Mouse (Mus musculus) kidney, postnatal 25 days (tissue): ENCODE results near the gene Hmga1.

Source experiments
- DNase-seq, 2 experiments: peaks; one replicate each; pipeline ENCODE4 v3.0.0; 2021; ENCODE audit warnings: mixed read lengths in 2 of 2

Gene Hmga1

DNA sequence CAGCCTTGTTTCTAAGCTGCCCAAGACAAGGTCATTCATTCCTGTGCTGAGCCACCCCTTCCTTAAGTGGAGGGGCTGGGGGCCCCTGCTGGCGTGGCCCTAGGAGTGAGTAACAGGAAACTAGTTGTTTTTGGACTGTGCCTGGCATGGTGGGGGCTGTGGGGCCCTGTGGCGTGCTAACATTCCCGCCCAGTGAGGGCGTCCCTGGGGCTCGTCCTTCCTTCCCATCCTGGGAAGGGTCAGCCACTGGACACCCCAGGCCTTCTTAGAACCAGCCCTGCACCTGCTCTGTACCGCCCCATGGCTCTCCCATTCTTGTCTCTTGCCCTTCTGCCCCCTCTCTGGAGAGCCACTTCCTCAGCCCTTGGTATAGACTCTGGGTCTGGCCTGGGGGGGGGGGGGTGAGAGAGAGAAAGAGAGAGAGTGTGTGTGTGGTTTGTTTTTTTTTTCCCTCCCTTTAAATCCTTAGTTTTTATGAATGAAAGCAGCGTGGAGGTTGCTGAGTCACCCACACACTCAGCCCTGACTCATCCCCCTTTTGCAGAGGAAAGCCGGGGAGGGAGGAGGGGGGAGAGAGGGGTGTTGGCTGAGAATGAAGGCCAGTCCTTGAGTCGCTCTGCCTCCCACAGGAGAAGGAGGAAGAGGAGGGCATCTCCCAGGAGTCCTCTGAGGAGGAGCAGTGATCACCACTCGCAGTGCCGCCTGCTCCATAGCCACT lies 5.7 kb downstream of the Hmga1 start:
- no peak for DNase-seq

DNA sequence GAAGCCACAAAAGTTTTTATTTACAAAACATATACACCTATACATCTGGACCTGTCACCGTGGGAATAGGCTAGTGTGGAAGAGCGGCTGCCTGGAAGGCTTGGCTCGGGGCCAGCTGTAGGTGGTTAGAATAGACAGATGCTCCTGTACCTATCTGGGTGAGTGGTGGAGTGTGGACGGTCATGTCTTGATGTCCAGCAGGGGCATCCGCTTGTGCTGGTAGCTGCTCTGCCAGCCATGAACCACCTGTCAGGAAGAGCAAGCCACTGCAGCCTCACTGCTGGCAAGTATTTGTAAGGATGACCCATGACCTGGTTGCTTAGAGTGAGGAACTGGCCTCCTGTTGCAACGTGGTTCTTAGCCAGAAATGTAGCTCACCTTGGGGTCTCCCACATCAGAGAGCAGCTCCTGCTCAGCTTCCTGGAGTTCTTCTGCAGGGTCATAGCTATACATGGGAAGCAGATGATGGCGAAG lies 7.5 kb downstream of the Hmga1 start:
- DNase-seq: no peak

DNA sequence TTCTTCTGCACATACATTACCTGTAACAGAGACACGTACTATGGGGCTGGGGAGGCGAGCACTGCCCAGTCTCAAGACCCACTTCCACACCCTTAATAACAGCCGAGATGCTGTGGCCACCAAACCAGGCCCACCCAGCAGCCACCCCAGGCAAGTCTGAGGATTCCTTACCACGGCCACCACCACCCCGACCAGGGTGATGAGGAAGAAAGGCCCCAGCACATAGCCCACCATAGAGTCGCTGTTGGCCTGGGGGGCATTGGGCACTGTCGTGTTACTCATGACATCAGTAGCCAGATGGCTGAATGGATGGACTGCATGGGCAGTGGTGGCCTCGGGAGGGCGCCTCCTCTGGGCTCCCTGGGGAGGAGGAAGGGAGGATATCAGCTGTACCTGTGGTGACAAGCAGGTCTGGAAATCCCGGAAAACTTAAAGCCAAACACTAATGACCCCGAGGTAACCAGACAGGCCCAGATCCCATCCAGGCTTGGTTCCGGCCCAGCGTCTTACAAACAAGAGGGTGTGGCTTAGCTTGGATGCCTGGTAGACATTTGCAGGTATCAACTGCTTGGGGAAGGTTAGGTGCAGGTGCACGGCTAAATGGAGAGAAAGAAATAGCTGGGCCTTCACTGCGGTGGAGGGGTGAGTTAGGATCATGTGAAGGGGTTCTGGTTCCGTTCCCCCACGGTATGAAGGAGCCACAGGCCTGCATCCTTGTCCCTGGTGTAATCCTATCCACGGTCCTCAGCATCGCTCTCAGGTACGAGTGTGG lies 8.3 kb downstream of the Hmga1 start:
- no peak for DNase-seq

DNA sequence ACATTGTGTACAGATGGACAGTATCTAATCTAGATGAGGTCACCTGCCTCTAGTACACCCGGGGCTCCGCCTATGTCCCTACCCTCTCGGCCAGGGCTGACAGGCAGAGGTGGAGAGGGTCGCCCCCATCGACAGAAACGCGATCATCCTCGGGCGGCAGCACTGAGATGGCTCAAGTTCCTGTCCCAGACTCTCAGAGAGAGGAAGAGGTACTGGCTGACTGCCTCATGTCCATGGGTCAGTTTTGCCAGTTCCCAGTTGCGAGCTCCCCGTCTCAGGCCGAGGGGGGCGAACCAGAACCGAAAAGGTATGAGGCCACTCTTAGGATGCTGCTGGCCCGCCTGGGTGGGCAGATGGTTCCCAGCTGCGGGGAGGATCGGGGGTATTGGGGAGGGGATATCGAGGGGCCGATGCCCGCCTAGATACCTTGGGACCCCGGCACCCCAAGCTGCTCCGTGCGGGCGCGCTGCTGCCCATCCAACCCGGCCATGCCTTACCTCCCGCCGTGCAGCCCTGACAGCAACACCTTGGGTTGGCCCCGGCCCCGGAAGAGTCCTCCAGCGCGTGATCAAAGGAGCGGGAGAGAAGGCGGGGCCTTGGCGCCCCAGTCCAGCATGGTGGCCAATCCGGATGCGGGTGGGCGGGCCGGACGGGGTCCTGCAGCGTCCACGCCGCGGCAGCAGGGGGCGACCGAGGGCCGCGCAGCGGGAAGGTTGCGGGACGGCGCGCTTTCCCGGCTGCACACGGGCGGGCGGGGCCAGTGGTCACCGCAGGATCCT lies 9.1 kb downstream of the Hmga1 start, which contains the start of gene AI413582:
AI413582 (minus strand) TSS at position 594 of the 779 bp plus-strand sequence.
- DNase-seq: peak; percentile 94 to 97

DNA sequence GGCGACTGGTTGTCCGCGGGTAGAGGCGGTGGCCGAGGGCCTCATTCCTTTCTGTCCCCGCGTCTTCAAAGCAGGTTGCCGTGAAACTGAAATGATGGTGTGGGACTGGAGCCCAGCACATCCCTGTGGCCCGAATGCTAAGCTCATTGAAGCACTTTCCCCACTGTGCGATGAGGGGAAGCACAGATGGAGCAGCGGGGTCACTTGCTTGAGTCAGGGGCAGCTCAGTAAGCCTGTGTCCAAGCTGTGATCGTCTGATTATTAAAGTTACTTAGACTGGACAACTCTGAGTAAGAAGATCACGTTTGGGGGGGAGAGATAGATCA lies 9.6 kb downstream of the Hmga1 start:
- no peak for DNase-seq

DNA sequence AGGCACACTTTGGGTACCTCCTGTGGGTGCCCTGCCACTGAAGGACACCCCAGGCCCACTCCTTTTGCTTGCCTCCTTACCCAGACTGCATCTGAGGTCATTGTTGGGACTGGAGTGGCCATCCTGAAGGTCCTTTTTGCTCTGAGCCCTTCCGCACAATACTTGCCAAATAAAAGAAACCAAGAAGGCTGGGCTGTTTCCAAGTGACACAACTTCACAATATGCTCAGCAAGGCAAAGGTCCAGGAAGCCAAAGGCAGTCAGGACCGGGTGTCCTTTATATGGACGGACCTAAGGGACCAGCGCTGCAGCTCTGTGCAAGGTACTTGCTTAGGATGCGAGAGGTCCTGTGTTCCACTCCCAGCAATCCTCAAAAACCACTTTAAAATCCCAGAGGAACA lies 11.9 kb downstream of the Hmga1 start:
- no peak for DNase-seq

DNA sequence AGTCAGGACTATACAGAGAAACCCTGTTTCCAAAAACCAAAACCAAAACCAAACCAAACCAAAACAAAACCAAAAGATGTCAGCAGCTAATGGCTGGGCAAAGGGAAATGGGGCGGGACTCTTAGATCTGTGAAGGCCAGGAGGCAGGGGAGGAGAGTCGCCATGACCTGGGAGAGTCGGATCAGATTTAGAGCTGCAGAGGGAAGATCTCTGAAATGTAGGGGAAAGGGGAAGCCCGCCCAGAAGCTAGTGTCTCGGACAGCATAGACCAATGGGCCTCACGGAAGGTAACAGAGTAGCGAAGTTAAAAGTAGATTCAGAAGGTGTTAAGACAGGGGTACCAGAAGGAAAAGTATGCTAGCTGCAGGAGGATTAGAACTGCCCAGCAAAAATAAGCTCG lies 15.0 kb downstream of the Hmga1 start:
- DNase-seq: no peak

DNA sequence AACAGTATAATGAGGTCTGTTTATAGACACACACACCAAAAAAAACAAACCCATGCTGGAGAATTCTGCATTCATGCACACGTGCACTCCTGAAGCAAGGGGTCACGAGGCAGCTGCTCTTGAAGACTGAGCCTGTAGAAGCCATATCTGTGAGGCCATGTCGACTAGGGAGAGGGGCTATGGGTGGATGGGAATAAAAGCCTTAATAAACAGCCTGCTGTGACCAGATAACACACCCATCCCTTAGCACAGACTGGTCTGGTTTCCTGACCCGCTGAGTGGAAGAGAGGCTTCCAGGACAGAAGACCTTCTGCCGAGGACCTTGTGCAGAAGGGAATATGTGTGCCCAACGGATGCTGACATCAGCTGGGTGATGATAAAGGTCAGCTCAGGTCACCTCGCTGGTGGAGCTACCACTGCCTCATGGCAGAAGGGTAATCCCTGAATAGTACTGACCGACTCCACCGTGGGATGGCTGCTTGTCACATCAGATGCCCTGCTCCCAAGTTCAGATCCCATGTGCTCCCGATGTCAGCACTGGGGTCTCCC lies 17.5 kb downstream of the Hmga1 start:
- no peak for DNase-seq

DNA sequence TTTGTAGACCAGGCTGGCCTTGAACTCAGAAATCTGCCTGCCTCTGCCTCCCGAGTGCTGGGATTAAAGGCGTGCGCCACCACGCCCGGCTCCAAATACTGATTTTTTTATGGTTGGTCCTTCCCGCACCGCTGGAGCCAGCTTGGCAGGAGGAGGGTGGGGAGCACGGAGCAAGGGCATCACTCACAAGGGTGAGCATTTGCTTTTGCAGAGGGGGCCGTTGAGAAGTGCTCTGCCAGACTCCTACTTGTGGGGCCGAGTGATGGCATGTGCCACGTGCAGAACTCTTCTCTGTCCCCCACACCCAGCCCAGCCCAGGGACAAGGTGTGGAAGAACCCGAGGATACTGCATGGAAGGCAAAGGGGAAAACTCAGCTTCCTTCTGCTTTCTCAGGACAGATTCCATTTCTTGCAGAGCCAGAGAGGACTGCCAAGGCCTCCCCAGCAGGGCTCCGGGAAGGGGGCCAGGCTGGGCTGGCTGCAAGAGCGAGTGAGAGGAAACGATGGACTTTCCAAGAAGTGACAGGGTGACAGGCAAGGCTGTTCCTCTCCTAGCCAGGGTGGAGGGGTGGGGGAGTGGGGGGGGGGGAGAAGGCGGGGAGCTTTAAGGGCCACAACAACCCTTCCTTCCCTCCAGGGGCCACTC lies 18.3 kb downstream of the Hmga1 start:
- peak; percentile 49 to 76 for DNase-seq

DNA sequence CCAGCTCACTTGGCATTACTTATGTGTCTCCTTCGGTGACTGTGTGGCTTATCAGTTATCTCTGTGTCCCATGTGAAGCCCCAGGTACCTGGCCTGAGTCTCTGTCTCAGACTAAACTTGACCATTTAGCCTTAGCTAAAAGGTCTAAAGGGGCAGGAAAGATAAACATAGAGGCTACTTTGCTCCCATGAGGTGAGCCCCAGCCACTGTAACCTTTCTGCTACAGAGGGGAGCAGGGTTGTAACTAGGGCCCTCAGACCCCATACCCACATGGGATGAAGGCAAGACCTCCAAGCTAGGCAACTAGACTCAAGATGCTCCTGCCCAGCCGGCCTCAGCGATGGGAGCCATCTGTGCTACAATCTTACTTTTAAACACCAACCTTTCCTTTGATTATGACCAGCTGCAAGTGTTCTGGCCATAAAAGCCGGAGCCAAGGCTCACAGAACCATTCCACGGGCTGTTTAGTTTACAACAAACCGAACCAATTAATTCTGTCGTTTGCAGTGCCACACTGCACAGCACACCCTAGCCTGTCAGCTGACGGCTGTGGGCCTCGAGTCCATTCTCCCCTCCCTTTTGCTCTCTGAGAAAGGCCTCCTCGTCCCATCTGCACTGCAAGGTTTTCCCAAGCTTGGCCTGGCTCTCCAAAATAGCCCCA lies 18.9 kb downstream of the Hmga1 start:
- DNase-seq: no peak

DNA sequence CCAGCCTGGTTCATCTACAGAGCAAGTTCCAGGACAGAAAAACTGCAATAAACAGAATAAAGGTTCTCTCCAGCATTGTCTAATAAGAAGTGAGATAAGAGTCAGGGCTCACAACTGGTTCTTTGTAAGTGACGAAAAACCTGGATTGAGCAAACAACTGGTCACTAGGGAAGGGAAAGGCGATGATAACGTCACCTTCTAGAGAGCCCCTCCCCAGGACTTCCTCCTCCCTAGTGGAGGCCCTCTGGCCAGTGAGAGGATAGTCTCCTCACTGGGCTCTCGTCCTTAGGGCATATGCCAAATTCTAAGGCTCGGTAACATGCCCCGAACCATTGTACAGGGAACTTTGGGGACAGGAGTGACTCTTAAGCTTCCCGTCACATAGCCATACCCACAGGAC lies 19.8 kb downstream of the Hmga1 start:
- no peak for DNase-seq

DNA sequence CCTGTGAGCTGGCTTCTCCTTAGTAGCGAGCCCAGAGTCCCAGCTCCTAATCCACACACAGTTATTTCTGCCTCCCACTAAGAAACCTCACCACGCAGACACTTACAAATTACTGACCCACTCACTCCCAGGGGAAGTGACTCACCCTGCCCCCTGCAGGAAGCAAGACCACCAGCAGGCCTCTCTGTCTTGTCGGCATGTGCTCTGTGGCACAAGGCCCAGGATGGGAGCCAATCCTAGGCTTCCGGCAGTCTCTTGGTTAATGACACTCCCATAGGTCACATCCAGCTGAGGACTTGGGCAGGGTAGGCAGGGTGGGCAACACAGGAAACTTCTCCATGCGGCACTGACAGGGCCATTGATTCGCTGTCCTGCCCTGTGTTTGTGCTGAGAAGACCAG lies 21.2 kb downstream of the Hmga1 start:
- DNase-seq: peak in 1 of 2 experiments; percentile 49

DNA sequence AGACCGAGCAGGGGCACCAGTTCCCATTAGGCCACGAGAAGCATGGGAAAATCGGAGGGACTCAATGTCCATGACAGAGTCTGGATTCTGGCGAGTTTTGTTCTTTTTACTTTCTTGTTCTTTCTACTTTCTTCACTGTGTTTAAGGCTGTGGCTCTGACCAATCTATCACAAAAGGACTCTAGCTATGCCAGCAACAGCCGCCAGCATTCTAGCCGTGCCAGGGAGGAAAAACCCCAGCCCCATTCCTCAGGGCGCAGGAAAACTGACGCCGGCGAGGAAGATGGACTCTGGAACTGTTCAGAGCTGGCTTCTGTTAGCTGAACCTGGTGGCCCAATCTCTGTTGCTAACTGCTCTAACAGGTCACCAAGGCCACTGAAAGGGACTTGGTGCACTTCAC lies 22.2 kb downstream of the Hmga1 start:
- DNase-seq: no peak

DNA sequence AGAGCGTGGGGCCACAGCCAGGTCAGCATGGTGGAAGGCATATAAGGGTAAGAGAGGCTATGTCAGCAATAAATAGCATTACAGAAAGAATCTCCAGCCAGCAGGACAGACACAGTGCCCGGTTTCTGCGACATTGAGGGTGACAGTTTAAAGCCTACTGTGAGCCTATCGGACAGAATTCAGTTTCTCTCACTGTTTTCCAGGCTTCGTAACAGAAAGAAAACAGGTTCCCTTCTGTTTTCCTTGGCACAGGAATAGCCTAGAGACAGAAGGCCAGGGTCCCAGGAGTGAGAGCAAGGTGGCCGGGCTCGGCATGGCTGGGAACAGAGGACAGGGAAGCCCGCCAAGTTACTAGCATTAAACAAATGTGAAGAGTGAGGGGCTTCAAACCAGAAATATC lies 23.5 kb downstream of the Hmga1 start:
- DNase-seq: no peak

DNA sequence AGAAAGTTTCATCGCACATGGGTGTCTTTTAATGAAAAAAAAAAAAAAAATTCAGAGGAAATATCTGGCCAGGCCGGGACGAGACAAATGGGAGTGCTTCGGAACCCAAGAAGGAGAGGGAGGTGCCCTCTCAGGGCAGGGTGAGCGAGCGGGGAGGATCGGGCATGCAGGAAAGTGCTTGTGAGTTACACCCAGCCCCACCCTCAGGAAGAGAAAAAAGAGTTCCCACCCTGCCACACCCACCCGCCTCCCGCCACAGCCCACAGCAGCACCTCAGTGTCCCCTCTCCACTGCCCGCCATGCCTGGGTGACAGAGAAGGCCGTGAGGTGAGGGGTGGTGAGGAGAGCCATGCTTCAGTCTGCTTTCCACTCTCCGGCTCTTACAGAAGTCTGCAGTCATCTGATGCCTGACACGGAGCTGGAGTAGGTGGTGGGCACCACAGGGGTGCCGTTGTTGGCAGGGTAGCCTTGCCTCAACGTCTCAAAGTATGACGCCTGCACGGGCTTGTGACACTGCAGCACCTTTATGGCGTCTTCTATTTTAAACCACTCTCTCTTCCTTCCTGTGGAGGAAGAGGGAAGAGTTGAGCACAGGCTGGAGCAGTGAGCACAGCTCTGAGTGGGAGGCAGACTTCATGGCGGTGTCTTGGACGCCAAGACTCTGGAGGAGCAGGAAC lies 24.2 kb downstream of the Hmga1 start:
- no peak for DNase-seq

DNA sequence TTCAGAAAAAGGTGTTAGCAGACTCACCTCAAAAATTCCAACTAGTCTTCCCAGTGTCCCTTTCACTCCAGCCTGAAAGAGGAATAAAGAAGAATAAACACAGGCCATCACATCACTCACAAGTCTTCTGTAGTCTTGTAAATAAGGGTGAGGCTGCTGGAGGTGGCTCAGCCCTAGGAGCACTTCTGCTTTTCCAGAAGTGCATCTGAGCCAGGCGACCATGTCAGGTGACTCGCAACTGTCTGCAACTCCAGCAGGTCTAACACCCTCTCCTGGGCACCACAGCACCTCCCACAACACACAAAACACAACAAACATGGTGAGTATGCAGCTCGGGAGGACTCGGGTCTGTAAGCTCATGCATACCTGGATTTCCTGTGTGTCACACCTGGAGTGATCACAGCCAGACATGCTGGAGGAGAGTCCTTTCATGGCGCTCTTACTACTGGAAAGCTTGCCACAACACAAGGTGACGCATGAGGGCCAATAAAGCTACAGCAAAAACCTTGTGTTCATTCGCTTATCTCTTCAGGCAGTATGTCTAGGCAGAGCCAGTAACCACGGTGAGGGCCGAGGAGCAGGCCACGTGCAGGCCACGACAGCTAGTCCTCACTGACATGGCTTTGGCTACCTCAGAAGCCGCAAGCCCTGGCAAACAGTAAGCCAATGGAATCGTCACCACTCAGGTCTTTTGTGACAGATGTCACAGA lies 27.0 kb downstream of the Hmga1 start:
- DNase-seq: no peak

DNA sequence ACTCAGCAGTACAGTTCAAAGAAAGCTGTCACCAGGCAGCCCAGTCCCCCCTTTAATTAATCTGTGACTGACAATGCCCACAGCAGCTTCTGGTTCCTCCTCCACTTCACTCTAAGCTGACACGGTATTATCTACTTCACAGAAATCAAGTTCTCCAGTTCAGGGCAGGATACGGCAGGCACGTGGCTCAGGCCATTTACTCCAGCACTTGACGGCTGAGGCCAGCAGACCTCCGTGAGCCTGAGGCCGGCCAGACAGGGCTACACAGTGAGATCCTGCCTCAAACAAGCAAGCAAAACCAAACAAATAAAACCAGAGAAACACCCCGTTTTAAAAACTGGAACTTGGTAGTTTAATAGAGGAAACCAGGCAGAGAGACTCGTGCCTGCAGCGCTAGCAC lies 30.4 kb downstream of the Hmga1 start:
- no peak for DNase-seq

DNA sequence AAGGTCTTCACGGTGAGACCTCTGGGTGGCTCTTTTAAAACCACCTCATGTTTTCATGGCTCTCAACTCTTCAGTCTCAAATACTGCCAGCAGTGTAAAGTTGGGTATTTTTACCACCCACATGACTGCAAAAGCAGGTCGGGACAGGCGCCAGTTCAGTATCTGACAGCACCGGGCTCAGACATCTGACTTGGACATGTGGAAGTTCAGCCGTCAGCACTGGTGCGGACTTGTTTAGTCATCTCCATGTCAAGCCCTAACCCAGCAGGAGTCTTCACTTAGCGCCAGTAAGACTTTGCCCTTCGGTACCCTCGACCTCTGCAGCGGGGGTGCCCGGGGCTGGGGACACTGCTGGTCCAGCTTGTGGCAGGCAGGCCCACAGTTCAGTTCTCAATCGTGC lies 31.0 kb downstream of the Hmga1 start:
- DNase-seq: peak; percentile 61 to 85

DNA sequence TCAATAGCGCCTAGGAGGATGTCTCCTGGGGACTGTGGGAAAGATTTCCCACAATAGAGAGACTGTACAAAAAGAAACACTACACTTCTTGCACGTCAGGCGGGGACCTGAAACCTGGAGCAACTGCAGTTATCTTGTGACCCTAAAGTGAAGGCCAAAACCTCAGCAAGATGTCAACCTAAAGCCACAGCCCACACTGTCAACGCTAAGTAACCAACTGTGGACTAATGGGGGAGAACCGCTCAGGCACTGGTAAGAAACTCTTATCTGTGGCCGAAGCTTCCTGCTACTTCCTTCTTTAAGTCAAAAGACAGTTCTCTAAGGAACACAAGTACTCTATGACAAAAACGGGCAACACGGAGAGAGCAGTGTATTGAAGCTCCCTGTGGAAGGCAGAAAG lies 31.9 kb downstream of the Hmga1 start:
- no peak for DNase-seq

DNA sequence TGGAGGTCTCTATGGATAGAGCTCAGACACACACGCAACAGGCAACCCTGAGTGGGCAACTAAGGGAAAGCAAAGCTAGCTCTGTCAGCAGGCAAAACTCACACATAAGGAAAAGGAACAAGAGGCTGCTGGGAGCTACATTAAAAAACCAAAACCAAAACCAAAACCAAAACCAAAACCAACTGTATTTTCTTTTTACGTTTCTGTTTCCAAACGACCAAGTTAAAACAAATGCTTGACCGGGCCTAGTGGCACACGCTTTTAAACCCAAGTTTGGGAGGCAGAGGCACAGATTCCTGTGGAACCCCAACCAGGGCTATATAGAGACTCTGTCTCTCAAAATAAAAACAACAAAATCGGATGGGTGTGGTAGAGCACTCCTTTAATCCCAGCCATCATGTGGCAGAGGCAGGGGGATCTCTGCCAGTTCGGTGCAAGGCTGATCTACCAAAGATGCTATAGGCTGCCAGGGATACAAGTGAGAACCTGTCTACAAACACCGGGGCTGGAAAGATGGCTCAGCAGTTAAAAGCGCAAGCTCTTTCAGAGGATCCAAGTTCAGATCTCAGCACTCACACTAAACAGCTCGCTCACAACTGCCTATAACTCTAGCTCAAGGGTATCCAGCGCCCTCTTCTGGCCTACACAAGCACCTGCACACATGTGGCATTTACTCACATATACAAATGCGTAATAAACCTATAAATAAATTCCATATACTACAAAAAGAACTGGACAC lies 35.7 kb downstream of the Hmga1 start:
- no peak for DNase-seq
